ENCODE assay signal across 10 mouse cellular contexts in the genomic region with DNA sequence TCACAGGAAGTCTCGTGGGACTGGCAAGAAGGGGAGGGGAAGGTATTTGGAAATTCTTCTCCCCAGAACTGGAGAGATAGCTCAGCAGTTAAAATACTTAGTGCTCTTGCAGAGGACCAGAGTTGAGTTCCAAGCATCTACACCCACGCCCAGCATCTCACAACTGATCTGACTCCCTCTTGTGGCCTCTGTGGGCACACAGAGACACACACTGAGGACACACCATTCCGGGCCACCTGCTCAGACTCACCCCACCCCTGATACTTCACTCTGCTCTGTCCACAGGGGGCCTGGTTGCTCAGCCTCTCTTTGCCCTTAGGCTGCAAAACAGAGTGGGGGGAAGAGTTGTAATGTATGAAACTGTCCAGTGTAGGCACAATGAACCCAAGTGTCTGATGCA. TPM values are rescaled to one million over a fixed set of nuclear protein-coding genes. Genes with fewer than 3 reads are reported as not detected.
A peak's percentile ranks its signal among the peaks of the same experiment; 100 is the strongest.
DNase-seq lines count a peak whose midpoint lies in the region; ATAC-seq and TF ChIP-seq lines count a peak whose summit lies in the region.
"Had no signal": no experiment of that assay in that cellular context is flagged by ENCODE, and none has a peak within 500 bp of the region (broad histone marks: within the 10 kb centered on the region; RNA-seq: fewer than 3 reads in every experiment).

No protein-coding gene starts in this region.

- peak; percentile 21 for DNase-seq in cerebellum, adult 11-12 months
- DNase-seq in lung, adult 2 months: no peak
- DNase-seq in lung, adult 18-20 months: no peak
- DNase-seq in c-Kit-positive CD71-positive TER-119-negative erythroid progenitor cells, embryonic 14.5 days (ENCODE audit: low read depth): peak; percentile 33
- DNase-seq in midbrain, embryonic 14.5 days: no peak
- DNase-seq in adipocyte (ENCODE audit: low spot score): no peak
- DNase-seq: B cell, adult 2 months had no signal

- no peak overlapping the region for H3K9ac ChIP-seq in midbrain, embryonic 14.5 days (replicated peaks; ENCODE audit: low read length)

- TF ChIP-seq POLR2A in lung, adult 2 months (IDR thresholded peaks at IDR 0.05; ENCODE audit: borderline replicate concordance, extremely low read depth, low read depth, low read length): no peak

- no peaks in the 10 kb centered on the region for H3K9me3 ChIP-seq in midbrain, embryonic 14.5 days (ENCODE audit: control insufficient read depth, low read length)

- H3K4me1 ChIP-seq in lung, adult 2 months (ENCODE audit: control insufficient read depth, insufficient read depth, low read length): peaks cover 12% of the 10 kb centered on the region; the same call in 1 of the 2 replicates
- H3K4me1 ChIP-seq in midbrain, embryonic 14.5 days (ENCODE audit: control insufficient read depth, insufficient read depth, low read length): peaks cover 34% of the 10 kb centered on the region

- peaks cover 28% of the 10 kb centered on the region for H3K36me3 ChIP-seq in midbrain, embryonic 14.5 days (ENCODE audit: control insufficient read depth, insufficient read depth, low read length)

- ATAC-seq in cerebellum, adult (ENCODE audit: insufficient number of reproducible peaks, low FRiP score, low TSS enrichment): no peak
- ATAC-seq in midbrain, embryonic 14.5 days (ENCODE audit: low FRiP score, low TSS enrichment): no peak
- ATAC-seq in granulocyte monocyte progenitor cell, adult 5-6 weeks (replicated peaks; ENCODE audit: poor library complexity, severe bottlenecking): no peak
- ATAC-seq: inflammation-experienced regulatory T-cells, adult 6 months had no signal

- WGBS in lung, adult 2 months: 67% methylated on average over 3 of the region's 3 CpGs
- 74% methylated on average over 3 of the region's 3 CpGs for WGBS in midbrain, embryonic 14.5 days

- peak; percentile 25; the same call in 1 of the 2 replicates for TF ChIP-seq CTCF in lung, adult 2 months (IDR thresholded peaks at IDR 0.05; ENCODE audit: insufficient read depth, low read length)

- no peaks in the 10 kb centered on the region for H3K27me3 ChIP-seq in midbrain, embryonic 14.5 days (ENCODE audit: control insufficient read depth, insufficient read depth, low read length)

- H3K27ac ChIP-seq in midbrain, embryonic 14.5 days (replicated peaks; ENCODE audit: low read depth, low read length): no peak overlapping the region

- no peak overlapping the region for H3K4me3 ChIP-seq in lung, adult 2 months (replicated peaks; ENCODE audit: extremely low read depth, low read depth, low read length)
- H3K4me3 ChIP-seq in midbrain, embryonic 14.5 days (replicated peaks; ENCODE audit: low read depth, low read length): no peak overlapping the region

- H3K4me2 ChIP-seq in midbrain, embryonic 14.5 days (ENCODE audit: low read length): peak overlapping the region; percentile 94

RNA-seq across cellular contexts. Expression of a gene that starts 3.4 kb away (rescaled TPM):
- polyA plus RNA-seq in lung, adult 2 months (2012; rRNA removed): 2.2 and 2.8 TPM in 2 replicates
- polyA plus RNA-seq in midbrain, embryonic 14.5 days (2014; fragmentation: Nextera tagmentation; extraction: Ambion mirVana): 54.3 and 58.1 TPM in 2 replicates
- total RNA-seq in granulocyte monocyte progenitor cell, adult 5-6 weeks (2014; fragmentation: Nextera tagmentation): 12.8 and 19.7 TPM in 2 replicates
- total RNA-seq in granulocyte monocyte progenitor cell, adult 5-6 weeks (2017): 16.5 and 18.7 TPM in 2 replicates

Comparison
In these comparisons a context has a peak if more than half of its experiments do, and no peak if none do; other contexts are left out.
1. DNase-seq: peak in cerebellum, adult 11-12 months (single experiment) and c-Kit-positive CD71-positive TER-119-negative erythroid progenitor cells, embryonic 14.5 days (single experiment); none in lung, adult 2 months (single experiment), lung, adult 18-20 months (0 of 2), midbrain, embryonic 14.5 days (single experiment) and adipocyte (single experiment).
2. RNA of a gene that starts 3.4 kb away (polyA plus RNA-seq): 54.3 to 58.1 TPM in midbrain, embryonic 14.5 days; 2.2 to 2.8 TPM in lung, adult 2 months; every median in the first group is over 10 times any median in the second.